Mouse (Mus musculus): Measurements from ENCODE around the gene Tmem132d. TPM values are rescaled to one million over a fixed set of nuclear protein-coding genes. Genes with fewer than 3 reads are reported as not detected.
"Not testable (repeated sequence)": the region's sequence is repeated elsewhere in the genome, so short reads cannot be mapped to it uniquely, and the experiment has no call there.

The Tmem132d gene
- polyA plus RNA-seq, 1 experiment from 2014 or later, result 0.16 TPM

- WGBS, result 82% methylated on average over 10 of the region's 10 CpGs
- no peaks in the 10 kb centered on the region for H3K27me3 ChIP-seq (ENCODE audit: control insufficient read depth, insufficient read depth, low read length)
These were observed 456.2 kb downstream of the Tmem132d start for GRCm38 (mm10) chr5:127976661-127977060.

GRCm38 (mm10) chr5:127965700-127966099 lies 467.2 kb downstream of the Tmem132d start:
- WGBS, result 73% methylated on average over 3 of the region's 3 CpGs
- H3K9me3 ChIP-seq (replicated peaks; ENCODE audit: control insufficient read depth, low read length), result peaks cover 6% of the 10 kb centered on the region
- H3K27ac ChIP-seq (ENCODE audit: low read length), result no peak overlapping the region
- ATAC-seq (replicated peaks; ENCODE audit: extremely low read depth, insufficient read depth, low FRiP score), result no peak
- H3K9ac ChIP-seq (ENCODE audit: low read length), result no peak overlapping the region
- no peak overlapping the region for H3K4me2 ChIP-seq (ENCODE audit: low read depth, low read length)
- H3K36me3 ChIP-seq (ENCODE audit: control insufficient read depth, insufficient read depth), result no peaks in the 10 kb centered on the region
- H3K4me3 ChIP-seq (ENCODE audit: low read length), result no peak overlapping the region
- no peaks in the 10 kb centered on the region for H3K4me1 ChIP-seq (ENCODE audit: control insufficient read depth, insufficient read depth, low read length)
- no peaks in the 10 kb centered on the region for H3K27me3 ChIP-seq (ENCODE audit: control insufficient read depth, insufficient read depth, low read length)

More at GRCm38 (mm10) chr5:127976661-127977060, 456.2 kb downstream of the Tmem132d start:
- Histone ChIP-seq H3K27ac (ENCODE audit: low read length) (no peak overlapping the region), H3K4me3 (ENCODE audit: low read length) (no peak overlapping the region), H3K4me2 (ENCODE audit: low read depth, low read length) (no peak overlapping the region), H3K9me3 (replicated peaks; ENCODE audit: control insufficient read depth, low read length) (0 out of 2 replicates have a peak, but pooled peaks cover 2% of the 10 kb centered on the region), H3K4me1 (ENCODE audit: control insufficient read depth, insufficient read depth, low read length) (no peaks in the 10 kb centered on the region), H3K36me3 (ENCODE audit: control insufficient read depth, insufficient read depth) (no peaks in the 10 kb centered on the region), H3K9ac (ENCODE audit: low read length) (no peak overlapping the region)
- no peak for ATAC-seq (replicated peaks; ENCODE audit: extremely low read depth, insufficient read depth, low FRiP score)

- H3K9me3 ChIP-seq (replicated peaks; ENCODE audit: control insufficient read depth, low read length), result peaks cover 3% of the 10 kb centered on the region; the same call in 1 of the 2 replicates
- H3K4me1 ChIP-seq (ENCODE audit: control insufficient read depth, insufficient read depth, low read length), result no peaks in the 10 kb centered on the region
- no peaks in the 10 kb centered on the region for H3K36me3 ChIP-seq (ENCODE audit: control insufficient read depth, insufficient read depth)
- no peak overlapping the region for H3K4me2 ChIP-seq (ENCODE audit: low read depth, low read length)
- no peak for ATAC-seq (replicated peaks; ENCODE audit: extremely low read depth, insufficient read depth, low FRiP score)
- WGBS, result 79% methylated on average over 4 of the region's 4 CpGs
- no peak overlapping the region for H3K27ac ChIP-seq (ENCODE audit: low read length)
- no peaks in the 10 kb centered on the region for H3K27me3 ChIP-seq (ENCODE audit: control insufficient read depth, insufficient read depth, low read length)
- no peak overlapping the region for H3K4me3 ChIP-seq (ENCODE audit: low read length)
- no peak overlapping the region for H3K9ac ChIP-seq (ENCODE audit: low read length)
These were observed 470.2 kb downstream of the Tmem132d start for GRCm38 (mm10) chr5:127962656-127963055.

GRCm38 (mm10) chr5:127956511-127957097 lies 476.3 kb downstream of the Tmem132d start:
- no peak overlapping the region for H3K4me2 ChIP-seq (ENCODE audit: low read depth, low read length)
- no peak overlapping the region for H3K4me3 ChIP-seq (ENCODE audit: low read length)
- H3K27me3 ChIP-seq (ENCODE audit: control insufficient read depth, insufficient read depth, low read length), result no peaks in the 10 kb centered on the region
- no peaks in the 10 kb centered on the region for H3K36me3 ChIP-seq (ENCODE audit: control insufficient read depth, insufficient read depth)
- ATAC-seq (replicated peaks; ENCODE audit: extremely low read depth, insufficient read depth, low FRiP score), result no peak
- no peak overlapping the region for H3K27ac ChIP-seq (ENCODE audit: low read length)
- no peak overlapping the region for H3K9ac ChIP-seq (ENCODE audit: low read length)
- H3K4me1 ChIP-seq (ENCODE audit: control insufficient read depth, insufficient read depth, low read length), result no peaks in the 10 kb centered on the region
- H3K9me3 ChIP-seq (replicated peaks; ENCODE audit: control insufficient read depth, low read length), result no peaks in the 10 kb centered on the region
- WGBS, result 61% methylated on average over 17 of the region's 17 CpGs

- no peak for ATAC-seq (replicated peaks; ENCODE audit: extremely low read depth, insufficient read depth, low FRiP score)
These were observed 478.6 kb downstream of the Tmem132d start for GRCm38 (mm10) chr5:127954231-127954790.

GRCm38 (mm10) chr5:127952800-127953199 lies 480.1 kb downstream of the Tmem132d start:
- Histone ChIP-seq H3K4me1 (ENCODE audit: control insufficient read depth, insufficient read depth, low read length) (no peaks in the 10 kb centered on the region), H3K4me2 (ENCODE audit: low read depth, low read length) (no peak overlapping the region), H3K4me3 (ENCODE audit: low read length) (no peak overlapping the region), H3K9me3 (replicated peaks; ENCODE audit: control insufficient read depth, low read length) (no peaks in the 10 kb centered on the region), H3K27ac (ENCODE audit: low read length) (no peak overlapping the region), H3K36me3 (ENCODE audit: control insufficient read depth, insufficient read depth) (no peaks in the 10 kb centered on the region), H3K27me3 (ENCODE audit: control insufficient read depth, insufficient read depth, low read length) (no peaks in the 10 kb centered on the region), H3K9ac (ENCODE audit: low read length) (no peak overlapping the region)
- no peak for ATAC-seq (replicated peaks; ENCODE audit: extremely low read depth, insufficient read depth, low FRiP score)
- 58% methylated on average over 6 of the region's 6 CpGs for WGBS

More at GRCm38 (mm10) chr5:127954231-127954790, 478.6 kb downstream of the Tmem132d start:
- 66% methylated on average over 16 of the region's 16 CpGs for WGBS
- Histone ChIP-seq H3K27ac (ENCODE audit: low read length) (no peak overlapping the region), H3K4me2 (ENCODE audit: low read depth, low read length) (no peak overlapping the region), H3K9ac (ENCODE audit: low read length) (no peak overlapping the region), H3K4me3 (ENCODE audit: low read length) (no peak overlapping the region), H3K9me3 (replicated peaks; ENCODE audit: control insufficient read depth, low read length) (no peaks in the 10 kb centered on the region), H3K4me1 (ENCODE audit: control insufficient read depth, insufficient read depth, low read length) (no peaks in the 10 kb centered on the region), H3K27me3 (ENCODE audit: control insufficient read depth, insufficient read depth, low read length) (no peaks in the 10 kb centered on the region), H3K36me3 (ENCODE audit: control insufficient read depth, insufficient read depth) (no peaks in the 10 kb centered on the region)

- no peaks in the 10 kb centered on the region for H3K36me3 ChIP-seq (ENCODE audit: control insufficient read depth, insufficient read depth)
- no peaks in the 10 kb centered on the region for H3K4me1 ChIP-seq (ENCODE audit: control insufficient read depth, insufficient read depth, low read length)
- H3K4me2 ChIP-seq (ENCODE audit: low read depth, low read length), result no peak overlapping the region
- H3K9ac ChIP-seq (ENCODE audit: low read length), result no peak overlapping the region
- no peaks in the 10 kb centered on the region for H3K9me3 ChIP-seq (replicated peaks; ENCODE audit: control insufficient read depth, low read length)
- H3K4me3 ChIP-seq (ENCODE audit: low read length), result no peak overlapping the region
- H3K27me3 ChIP-seq (ENCODE audit: control insufficient read depth, insufficient read depth, low read length), result no peaks in the 10 kb centered on the region
- ATAC-seq (replicated peaks; ENCODE audit: extremely low read depth, insufficient read depth, low FRiP score), result no peak
- no peak overlapping the region for H3K27ac ChIP-seq (ENCODE audit: low read length)
- WGBS, result 58% methylated on average over 4 of the region's 4 CpGs
These were observed 482.3 kb downstream of the Tmem132d start for GRCm38 (mm10) chr5:127950574-127950973.

GRCm38 (mm10) chr5:127947275-127947674 lies 485.6 kb downstream of the Tmem132d start:
- no peaks in the 10 kb centered on the region; the same call in 1 of the 2 replicates for H3K9me3 ChIP-seq (replicated peaks; ENCODE audit: control insufficient read depth, low read length)
- WGBS, result 21% methylated on average over 8 of the region's 8 CpGs
- H3K4me3 ChIP-seq (ENCODE audit: low read length), result no peak overlapping the region
- H3K36me3 ChIP-seq (ENCODE audit: control insufficient read depth, insufficient read depth), result no peaks in the 10 kb centered on the region
- no peak overlapping the region for H3K9ac ChIP-seq (ENCODE audit: low read length)
- H3K27ac ChIP-seq (ENCODE audit: low read length), result no peak overlapping the region
- ATAC-seq (replicated peaks; ENCODE audit: extremely low read depth, insufficient read depth, low FRiP score), result no peak
- no peaks in the 10 kb centered on the region for H3K27me3 ChIP-seq (ENCODE audit: control insufficient read depth, insufficient read depth, low read length)
- H3K4me1 ChIP-seq (ENCODE audit: control insufficient read depth, insufficient read depth, low read length), result no peaks in the 10 kb centered on the region
- no peak overlapping the region for H3K4me2 ChIP-seq (ENCODE audit: low read depth, low read length)

- H3K9me3 ChIP-seq (replicated peaks; ENCODE audit: control insufficient read depth, low read length); ATAC-seq (replicated peaks; ENCODE audit: extremely low read depth, insufficient read depth, low FRiP score); H3K27ac ChIP-seq (ENCODE audit: low read length); H3K27me3 ChIP-seq (ENCODE audit: control insufficient read depth, insufficient read depth, low read length); H3K4me2 ChIP-seq (ENCODE audit: low read depth, low read length); H3K4me1 ChIP-seq (ENCODE audit: control insufficient read depth, insufficient read depth, low read length); H3K4me3 ChIP-seq (ENCODE audit: low read length); H3K36me3 ChIP-seq (ENCODE audit: control insufficient read depth, insufficient read depth); H3K9ac ChIP-seq (ENCODE audit: low read length): not testable (repeated sequence)
- 65% methylated on average over 3 of the region's 3 CpGs for WGBS
These were observed 490.7 kb downstream of the Tmem132d start for GRCm38 (mm10) chr5:127942171-127942570.

All from heart, embryonic 16.5 days (tissue).